Mouse (Mus musculus) limb, embryonic 14.5 days (tissue): Measurements from ENCODE around the gene Mef2b. TPM values are rescaled to one million over a fixed set of nuclear protein-coding genes. Genes with fewer than 3 reads are reported as not detected.

Experiments used
- ATAC-seq: fragments of 200-750 bp; cut with Nextera tagmentation; 2 replicates; pipeline ENCODE4 v1.8.0; 2017; ENCODE audit warnings: low read depth, moderate number of reproducible peaks, moderate TSS enrichment; ENCODE audit not compliant: low FRiP score
- DNase-seq: peaks from one replicate; pipeline ENCODE4 v3.0.0-alpha.2; 2015; ENCODE audit warnings: low spot score
- H3K27ac ChIP-seq: fragments of 300-500 bp; sonication (generic); replicated peaks from 2 replicates; pipeline ENCODE4 v1.5.1; 2014; ENCODE audit warnings: low read depth, mild to moderate bottlenecking, low read length, moderate library complexity, mixed read lengths
- H3K27me3 ChIP-seq: fragments of 300-500 bp; sonication (generic); 2 replicates; pipeline ENCODE4 v1.6.1; 2014; ENCODE audit warnings: low read length, mixed read lengths; ENCODE audit not compliant: control insufficient read depth, insufficient read depth
- H3K36me3 ChIP-seq: fragments of 300-500 bp; sonication (generic); 2 replicates; pipeline ENCODE4 v1.6.1; 2014; ENCODE audit warnings: mild to moderate bottlenecking, low read length, moderate library complexity, mixed read lengths; ENCODE audit not compliant: control insufficient read depth, insufficient read depth
- H3K4me1 ChIP-seq: fragments of 300-500 bp; sonication (generic); 2 replicates; pipeline ENCODE4 v1.6.1; 2014; ENCODE audit warnings: antibody characterized with exemption, low read length, mixed read lengths; ENCODE audit not compliant: control insufficient read depth, insufficient read depth
- H3K4me2 ChIP-seq: fragments of 300-500 bp; sonication (generic); replicated peaks from 2 replicates; pipeline ENCODE4 v1.6.1; 2014; ENCODE audit warnings: low read depth, mild to moderate bottlenecking, low read length, moderate library complexity; ENCODE audit not compliant: severe bottlenecking
- H3K4me3 ChIP-seq: fragments of 300-500 bp; sonication (generic); replicated peaks from 2 replicates; pipeline ENCODE4 v1.5.1; 2014; ENCODE audit warnings: low read length
- H3K9ac ChIP-seq: fragments of 300-500 bp; sonication (generic); 2 replicates; pipeline ENCODE4 v1.6.1; 2014; ENCODE audit warnings: mild to moderate bottlenecking, low read depth, low read length, moderate library complexity; ENCODE audit not compliant: severe bottlenecking
- H3K9me3 ChIP-seq: fragments of 300-500 bp; sonication (generic); 2 replicates; pipeline ENCODE4 v1.6.1; 2016; ENCODE audit warnings: low read length; ENCODE audit not compliant: control insufficient read depth
- POLR2A ChIP-seq: fragments of 200-500 bp; IDR thresholded peaks from 2 replicates; pipeline ENCODE4 v1.8.0; 2012; ENCODE audit warnings: inconsistent platforms, mild to moderate bottlenecking, moderate library complexity, borderline replicate concordance; ENCODE audit not compliant: insufficient read depth, insufficient read length; ENCODE audit errors: extremely low read depth
- WGBS: fragments of 180-500 bp; shearing (Covaris S2); extraction: QIAGEN DNeasy Blood & Tissue Kit; methylation state at CpG from one replicate; pipeline ENCODE4 v1.1.7; 2014; 5-methylcytosine and 5-hydroxymethylcytosine counted together
- polyA plus RNA-seq, 2 experiments: library from polyadenylated mRNA; depleted of rRNA in 1 of 2; stranded (reverse) in 1 of 2; unstranded in 1 of 2; fragments of >200 nt; fragmentation: Nextera tagmentation in 1 of 2; extraction: Ambion mirVana in 1 of 2; gene quantifications; 2 replicates each; pipeline versions ENCODE4 v1.2.1 to v1.2.3; 2012 to 2014

The Mef2b gene
- polyA plus RNA-seq, 2 experiments, result 0.67 TPM; not detected in 1

DNA sequence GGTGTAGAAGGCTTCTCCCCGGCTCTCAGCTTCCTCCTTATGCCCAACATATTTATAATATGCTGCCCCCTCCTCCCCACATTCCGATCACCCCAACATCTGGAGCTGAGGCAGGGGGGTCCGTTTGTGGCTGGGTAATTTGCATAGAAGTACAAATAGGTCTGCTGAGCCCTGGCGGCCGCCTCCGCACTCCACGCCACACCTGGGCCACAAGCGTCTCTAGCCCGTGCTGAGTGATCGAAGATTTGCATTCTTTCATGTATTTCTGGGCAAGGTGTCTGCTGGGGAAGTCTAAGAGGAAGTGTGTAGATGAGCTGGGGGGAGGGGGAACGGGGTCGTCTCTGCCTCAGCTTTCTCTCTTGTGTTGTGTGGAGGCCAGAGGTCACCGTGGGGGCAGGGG is 20.5 kb downstream of the Mef2b start:
- no peak overlapping the region for H3K4me2 ChIP-seq
- H3K4me1 ChIP-seq, result no peaks in the 10 kb centered on the region
- H3K4me3 ChIP-seq, result no peak overlapping the region
- 56% methylated on average over 13 of the region's 13 CpGs for WGBS
- no peaks in the 10 kb centered on the region for H3K36me3 ChIP-seq
- H3K27ac ChIP-seq, result no peak overlapping the region
- no peaks in the 10 kb centered on the region for H3K9me3 ChIP-seq
- ATAC-seq (no peak), DNase-seq (no peak)
- no peak for TF ChIP-seq POLR2A
- no peak overlapping the region for H3K9ac ChIP-seq
- no peaks in the 10 kb centered on the region; the same call in 1 of the 2 replicates for H3K27me3 ChIP-seq

DNA sequence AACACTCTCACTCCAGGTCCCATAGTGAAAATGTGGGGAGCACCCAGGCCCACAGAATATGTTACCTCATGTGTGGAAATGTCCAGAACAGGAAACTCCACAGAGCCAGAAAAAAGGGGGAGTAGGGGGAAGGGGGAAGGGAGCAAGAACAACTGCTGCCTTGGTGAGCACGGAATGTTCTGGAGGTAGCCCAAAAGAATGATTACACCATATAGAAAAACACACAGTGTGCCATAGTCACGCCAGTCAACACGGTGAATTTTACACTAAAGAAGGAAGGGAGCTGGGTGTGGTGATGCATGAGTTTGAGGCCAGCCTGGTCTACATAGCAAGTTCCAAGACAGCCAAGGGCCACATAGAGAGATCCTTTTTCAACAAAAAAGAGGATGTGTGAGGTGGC is 23.8 kb downstream of the Mef2b start:
- DNase-seq (no peak), ATAC-seq (no peak)
- no peak overlapping the region for H3K4me3 ChIP-seq
- peaks cover 9% of the 10 kb centered on the region; the same call in 1 of the 2 replicates for H3K27me3 ChIP-seq
- H3K9ac ChIP-seq, result no peak overlapping the region
- no peak overlapping the region for H3K4me2 ChIP-seq
- H3K4me1 ChIP-seq, result no peaks in the 10 kb centered on the region
- H3K9me3 ChIP-seq, result no peaks in the 10 kb centered on the region
- H3K27ac ChIP-seq, result no peak overlapping the region
- H3K36me3 ChIP-seq, result no peaks in the 10 kb centered on the region
- no peak for TF ChIP-seq POLR2A
- WGBS, result 88% methylated on average over 3 of the region's 3 CpGs

DNA sequence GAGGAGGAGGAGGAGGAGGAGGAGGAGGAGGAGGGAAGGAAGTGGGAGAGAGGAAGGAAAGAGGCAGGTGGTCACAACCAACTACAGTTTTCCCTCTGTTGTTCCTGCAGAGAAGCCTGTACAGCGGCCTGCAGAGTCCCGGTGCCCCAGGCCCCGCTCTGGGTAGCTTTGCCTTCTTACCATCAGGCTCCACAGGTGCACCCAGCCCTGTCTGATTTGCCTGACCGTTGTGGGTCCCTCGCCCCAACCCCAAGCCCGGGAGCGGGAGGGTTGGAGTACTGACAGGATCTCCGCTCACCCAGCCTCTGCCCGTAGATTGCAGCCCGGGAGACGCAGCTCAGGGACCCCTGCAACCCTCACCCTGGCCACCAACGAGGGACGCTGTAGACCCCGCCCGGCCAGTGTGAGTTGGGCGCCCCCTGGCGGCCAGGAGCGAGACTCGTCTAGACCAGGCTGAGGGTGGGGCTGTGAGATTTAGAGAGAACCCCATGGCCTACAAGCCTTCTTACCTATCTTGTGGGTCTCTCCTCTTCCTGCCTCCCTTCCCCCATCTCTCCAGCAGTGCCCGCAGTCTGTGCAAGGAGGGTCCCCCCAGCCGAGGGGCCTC is 27.1 kb downstream of the Mef2b start:
- ATAC-seq, result peak; percentile 90
- peak overlapping the region; percentile 12 for H3K4me3 ChIP-seq
- no peak overlapping the region for H3K27ac ChIP-seq
- no peaks in the 10 kb centered on the region for H3K9me3 ChIP-seq
- no peak overlapping the region for H3K9ac ChIP-seq
- 3% methylated on average over 21 of the region's 21 CpGs for WGBS
- H3K4me1 ChIP-seq, result no peaks in the 10 kb centered on the region
- peak; percentile 44 for DNase-seq
- H3K27me3 ChIP-seq, result peaks cover 9% of the 10 kb centered on the region; the same call in 1 of the 2 replicates
- H3K36me3 ChIP-seq, result no peaks in the 10 kb centered on the region
- H3K4me2 ChIP-seq, result peak overlapping the region; percentile 48
- no peak for TF ChIP-seq POLR2A

DNA sequence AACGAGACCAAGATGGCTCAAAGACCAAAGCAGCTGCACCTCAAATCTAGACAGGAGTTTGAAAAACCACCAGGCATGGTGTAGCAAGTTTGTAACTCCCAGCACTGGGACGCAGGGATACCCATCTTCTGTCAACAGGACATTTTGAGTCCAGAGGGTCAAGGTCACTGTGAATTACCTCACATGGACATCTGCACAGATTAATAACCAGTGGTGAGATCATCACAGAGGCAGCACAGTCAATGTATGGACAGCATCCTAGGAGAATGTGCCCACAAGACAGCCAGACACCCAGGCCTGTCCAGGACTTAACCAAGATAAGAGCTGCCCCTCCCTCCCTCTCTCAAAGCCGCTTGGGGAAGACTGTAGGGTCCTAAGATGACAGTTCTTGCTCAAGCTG is 30.6 kb downstream of the Mef2b start:
- ATAC-seq (no peak), DNase-seq (no peak)
- H3K4me2 ChIP-seq, result no peak overlapping the region
- WGBS, result 81% methylated on average over 3 of the region's 3 CpGs
- H3K4me3 ChIP-seq, result no peak overlapping the region
- TF ChIP-seq POLR2A, result no peak
- H3K9me3 ChIP-seq, result no peaks in the 10 kb centered on the region
- peaks cover 9% of the 10 kb centered on the region; the same call in 1 of the 2 replicates for H3K27me3 ChIP-seq
- H3K9ac ChIP-seq, result no peak overlapping the region
- H3K36me3 ChIP-seq, result no peaks in the 10 kb centered on the region
- no peak overlapping the region for H3K27ac ChIP-seq
- peaks cover 7% of the 10 kb centered on the region for H3K4me1 ChIP-seq

DNA sequence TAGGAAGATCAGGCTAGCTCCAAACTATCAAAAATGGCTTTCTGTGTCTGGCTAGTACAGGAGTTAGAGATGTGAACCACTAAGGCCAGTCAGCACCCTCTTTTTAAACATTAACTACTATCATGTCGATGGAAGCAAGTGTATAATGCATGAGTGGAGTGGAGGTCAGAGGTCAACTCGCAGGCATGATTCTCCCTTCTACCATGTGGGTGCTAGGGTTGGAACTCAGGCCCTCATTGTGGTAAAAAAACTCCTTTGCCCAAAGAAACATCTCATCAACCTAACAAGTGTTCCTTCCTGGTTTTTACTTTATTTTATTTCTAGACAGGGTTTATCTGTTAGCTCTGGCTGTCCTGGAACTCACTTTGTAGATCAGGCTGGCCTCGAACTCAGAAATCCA is 31.2 kb downstream of the Mef2b start:
- Histone ChIP-seq H3K9ac (no peak overlapping the region), H3K27me3 (0 out of 2 replicates have a peak, but pooled peaks cover 4% of the 10 kb centered on the region), H3K27ac (no peak overlapping the region), H3K36me3 (no peaks in the 10 kb centered on the region), H3K4me2 (no peak overlapping the region), H3K4me1 (peaks cover 7% of the 10 kb centered on the region), H3K4me3 (no peak overlapping the region), H3K9me3 (no peaks in the 10 kb centered on the region)
- DNase-seq (no peak), ATAC-seq (no peak)
- no peak for TF ChIP-seq POLR2A
- WGBS, result 70% methylated on average over 3 of the region's 3 CpGs
